Mouse (Mus musculus): Measurements from ENCODE around the gene Faf2. TPM values are rescaled to one million over a fixed set of nuclear protein-coding genes. Genes with fewer than 3 reads are reported as not detected.

The Faf2 gene
- total RNA-seq, 1 experiment, result 76.3 TPM

- Histone ChIP-seq H3K36me3 (ENCODE audit: control insufficient read depth, insufficient read depth, low read length, poor library complexity, severe bottlenecking) (no peaks in the 10 kb centered on the region), H3K4me1 (ENCODE audit: control insufficient read depth in 2 of 2, insufficient read depth in 2 of 2, low read length in 2 of 2, poor library complexity in 1 of 2) (peaks cover 17 to 51% of the 10 kb centered on the region in 2 experiments; a peak in 3 of 4 replicates), H3K9me3 (ENCODE audit: control insufficient read depth, insufficient read depth, low read depth, low read length) (no peaks in the 10 kb centered on the region), H3K4me3 (ENCODE audit: insufficient read depth in 1 of 2, low read depth in 1 of 2, low read length in 2 of 2, poor library complexity in 1 of 2, severe bottlenecking in 1 of 2) (no peak overlapping the region), H3K27ac (ENCODE audit: insufficient read depth, low read depth, low read length, poor library complexity, severe bottlenecking) (0 out of 2 replicates have a peak overlapping the region, but pooled peaks have one; percentile 24), H3K9ac (ENCODE audit: insufficient read depth, low read depth, low read length, poor library complexity, severe bottlenecking) (peak overlapping the region; percentile 28; the same call in 1 of the 2 replicates)
- TF ChIP-seq ZC3H11A (IDR thresholded peaks at IDR 0.05; ENCODE audit: borderline replicate concordance, low read depth, low read length), result no peak
- TF ChIP-seq ZNF384 (IDR thresholded peaks at IDR 0.05; ENCODE audit: low read depth, low read length), result no peak
- TF ChIP-seq MAFK (IDR thresholded peaks at IDR 0.05; ENCODE audit: insufficient read depth, low read depth, low read length), result no peak
- in situ Hi-C loops (cut with MboI; ENCODE audit: low sequenced_read_pairs in 2 of 2, unreplicated experiment in 2 of 2), result no loop called here
- no peak for DNase-seq (ENCODE audit: low read depth, low spot score)
Observed at GRCm38 (mm10) chr13:54607204-54607603, 14.4 kb upstream of the Faf2 start.

GRCm38 (mm10) chr13:54608002-54608401 lies 13.6 kb upstream of the Faf2 start:
- Histone ChIP-seq H3K27ac (ENCODE audit: insufficient read depth, low read depth, low read length, poor library complexity, severe bottlenecking) (no peak overlapping the region; the same call in 1 of the 2 replicates), H3K4me3 (ENCODE audit: insufficient read depth in 1 of 2, low read depth in 1 of 2, low read length in 2 of 2, poor library complexity in 1 of 2, severe bottlenecking in 1 of 2) (no peak overlapping the region), H3K4me1 (ENCODE audit: control insufficient read depth in 2 of 2, insufficient read depth in 2 of 2, low read length in 2 of 2, poor library complexity in 1 of 2) (peaks cover 17 to 44% of the 10 kb centered on the region in 2 experiments; a peak in 3 of 4 replicates), H3K36me3 (ENCODE audit: control insufficient read depth, insufficient read depth, low read length, poor library complexity, severe bottlenecking) (no peaks in the 10 kb centered on the region), H3K9ac (ENCODE audit: insufficient read depth, low read depth, low read length, poor library complexity, severe bottlenecking) (no peak overlapping the region), H3K9me3 (ENCODE audit: control insufficient read depth, insufficient read depth, low read depth, low read length) (no peaks in the 10 kb centered on the region)
- no peak for DNase-seq (ENCODE audit: low read depth, low spot score)
- TF ChIP-seq CHD2 (IDR thresholded peaks at IDR 0.05; ENCODE audit: low read depth, low read length), result no peak
- TF ChIP-seq ZNF384 (IDR thresholded peaks at IDR 0.05; ENCODE audit: low read depth, low read length), result no peak
- no peak for TF ChIP-seq ZC3H11A (IDR thresholded peaks at IDR 0.05; ENCODE audit: borderline replicate concordance, low read depth, low read length)
- no peak for TF ChIP-seq HCFC1 (IDR thresholded peaks at IDR 0.05; ENCODE audit: borderline replicate concordance, insufficient read depth, low read length)
- TF ChIP-seq MAFK (IDR thresholded peaks at IDR 0.05; ENCODE audit: insufficient read depth, low read depth, low read length), result no peak
- in situ Hi-C loops (cut with MboI; ENCODE audit: low sequenced_read_pairs in 2 of 2, unreplicated experiment in 2 of 2), result no loop called here

- peaks cover 15 to 40% of the 10 kb centered on the region in 2 experiments; a peak in 3 of 4 replicates for H3K4me1 ChIP-seq (ENCODE audit: control insufficient read depth in 2 of 2, insufficient read depth in 2 of 2, low read length in 2 of 2, poor library complexity in 1 of 2)
- in situ Hi-C loops (cut with MboI; ENCODE audit: low sequenced_read_pairs in 2 of 2, unreplicated experiment in 2 of 2), result no loop called here
- no peaks in the 10 kb centered on the region for H3K9me3 ChIP-seq (ENCODE audit: control insufficient read depth, insufficient read depth, low read depth, low read length)
- H3K27ac ChIP-seq (ENCODE audit: insufficient read depth, low read depth, low read length, poor library complexity, severe bottlenecking), result peak overlapping the region; percentile 26; the same call in 1 of the 2 replicates
- DNase-seq (ENCODE audit: low read depth, low spot score), result peak; percentile 44
- H3K36me3 ChIP-seq (ENCODE audit: control insufficient read depth, insufficient read depth, low read length, poor library complexity, severe bottlenecking), result no peaks in the 10 kb centered on the region
- H3K9ac ChIP-seq (ENCODE audit: insufficient read depth, low read depth, low read length, poor library complexity, severe bottlenecking), result no peak overlapping the region
- TF ChIP-seq ZC3H11A (IDR thresholded peaks at IDR 0.05; ENCODE audit: borderline replicate concordance, low read depth, low read length), result no peak
- no peak for TF ChIP-seq MAFK (IDR thresholded peaks at IDR 0.05; ENCODE audit: insufficient read depth, low read depth, low read length)
- TF ChIP-seq HCFC1 (IDR thresholded peaks at IDR 0.05; ENCODE audit: borderline replicate concordance, insufficient read depth, low read length), result no peak
- TF ChIP-seq ZNF384 (IDR thresholded peaks at IDR 0.05; ENCODE audit: low read depth, low read length), result no peak
- TF ChIP-seq CHD2 (IDR thresholded peaks at IDR 0.05; ENCODE audit: low read depth, low read length), result no peak
- H3K4me3 ChIP-seq (ENCODE audit: insufficient read depth in 1 of 2, low read depth in 1 of 2, low read length in 2 of 2, poor library complexity in 1 of 2, severe bottlenecking in 1 of 2), result no peak overlapping the region
Observed at GRCm38 (mm10) chr13:54608666-54609065, 12.9 kb upstream of the Faf2 start.

GRCm38 (mm10) chr13:54609301-54609700 lies 12.3 kb upstream of the Faf2 start:
- peak overlapping the region; percentile 26; the same call in 1 of the 2 replicates for H3K27ac ChIP-seq (ENCODE audit: insufficient read depth, low read depth, low read length, poor library complexity, severe bottlenecking)
- H3K4me1 ChIP-seq (ENCODE audit: control insufficient read depth in 2 of 2, insufficient read depth in 2 of 2, low read length in 2 of 2, poor library complexity in 1 of 2), result peaks cover 11 to 36% of the 10 kb centered on the region in 2 experiments; a peak in 3 of 4 replicates
- H3K9ac ChIP-seq (ENCODE audit: insufficient read depth, low read depth, low read length, poor library complexity, severe bottlenecking), result no peak overlapping the region
- no peak overlapping the region for H3K4me3 ChIP-seq (ENCODE audit: insufficient read depth in 1 of 2, low read depth in 1 of 2, low read length in 2 of 2, poor library complexity in 1 of 2, severe bottlenecking in 1 of 2)
- H3K36me3 ChIP-seq (ENCODE audit: control insufficient read depth, insufficient read depth, low read length, poor library complexity, severe bottlenecking), result no peaks in the 10 kb centered on the region
- TF ChIP-seq ZNF384 (IDR thresholded peaks at IDR 0.05; ENCODE audit: low read depth, low read length) (no peak), ZC3H11A (IDR thresholded peaks at IDR 0.05; ENCODE audit: borderline replicate concordance, low read depth, low read length) (no peak), CHD2 (IDR thresholded peaks at IDR 0.05; ENCODE audit: low read depth, low read length) (no peak), MAFK (IDR thresholded peaks at IDR 0.05; ENCODE audit: insufficient read depth, low read depth, low read length) (no peak), HCFC1 (IDR thresholded peaks at IDR 0.05; ENCODE audit: borderline replicate concordance, insufficient read depth, low read length) (no peak)
- no peak for DNase-seq (ENCODE audit: low read depth, low spot score)
- in situ Hi-C loops (cut with MboI; ENCODE audit: low sequenced_read_pairs in 2 of 2, unreplicated experiment in 2 of 2), result no loop called here
- H3K9me3 ChIP-seq (ENCODE audit: control insufficient read depth, insufficient read depth, low read depth, low read length), result no peaks in the 10 kb centered on the region

GRCm38 (mm10) chr13:54610613-54610971 lies 11.0 kb upstream of the Faf2 start:
- DNase-seq (ENCODE audit: low read depth, low spot score), result no peak
- Histone ChIP-seq H3K4me1 (ENCODE audit: control insufficient read depth in 2 of 2, insufficient read depth in 2 of 2, low read length in 2 of 2, poor library complexity in 1 of 2) (peaks cover 8 to 30% of the 10 kb centered on the region in 2 experiments; a peak in 3 of 4 replicates), H3K9ac (ENCODE audit: insufficient read depth, low read depth, low read length, poor library complexity, severe bottlenecking) (peak overlapping the region; percentile 68), H3K27ac (ENCODE audit: insufficient read depth, low read depth, low read length, poor library complexity, severe bottlenecking) (no peak overlapping the region), H3K36me3 (ENCODE audit: control insufficient read depth, insufficient read depth, low read length, poor library complexity, severe bottlenecking) (no peaks in the 10 kb centered on the region), H3K4me3 (ENCODE audit: insufficient read depth in 1 of 2, low read depth in 1 of 2, low read length in 2 of 2, poor library complexity in 1 of 2, severe bottlenecking in 1 of 2) (peak overlapping the region; percentile 78 to 93), H3K9me3 (ENCODE audit: control insufficient read depth, insufficient read depth, low read depth, low read length) (no peaks in the 10 kb centered on the region)
- TF ChIP-seq MAFK (IDR thresholded peaks at IDR 0.05; ENCODE audit: insufficient read depth, low read depth, low read length) (no peak), ZC3H11A (IDR thresholded peaks at IDR 0.05; ENCODE audit: borderline replicate concordance, low read depth, low read length) (no peak), ZNF384 (IDR thresholded peaks at IDR 0.05; ENCODE audit: low read depth, low read length) (no peak), HCFC1 (IDR thresholded peaks at IDR 0.05; ENCODE audit: borderline replicate concordance, insufficient read depth, low read length) (no peak), CHD2 (IDR thresholded peaks at IDR 0.05; ENCODE audit: low read depth, low read length) (no peak)
- in situ Hi-C loops (cut with MboI; ENCODE audit: low sequenced_read_pairs in 2 of 2, unreplicated experiment in 2 of 2), result no loop called here
